Mouse (Mus musculus): ENCODE results near the gene Tspan32. TPM values are rescaled to one million over a fixed set of nuclear protein-coding genes. Genes with fewer than 3 reads are reported as not detected.

The Tspan32 gene
- polyA plus RNA-seq, 1 experiment from 2014 or later = 6.0 TPM

- under 1% methylated on average over 51 of the region's 51 CpGs for WGBS
- peaks cover 55% of the 10 kb centered on the region for H3K36me3 ChIP-seq
- peak; percentile 99 for DNase-seq (ENCODE audit: low spot score)
- H3K27ac ChIP-seq (replicated peaks) = peak within 1 kb of the TSS; percentile 92
- H3K27me3 ChIP-seq (ENCODE audit: low read depth, poor library complexity, severe bottlenecking) = no peaks in the 10 kb centered on the region
- peaks cover 38% of the 10 kb centered on the region for H3K4me1 ChIP-seq
- H3K9me3 ChIP-seq (replicated peaks) = no peaks in the 10 kb centered on the region
- H3K4me3 ChIP-seq = peak within 1 kb of the TSS; percentile 93
These were observed 64.2 kb downstream of the Tspan32 start, which contains the start of gene Tssc4 for GRCm38 (mm10) chr7:143068882-143069591. Gene Tssc4, plus strand, starts transcription at chr7:143069249.

Other genes starting within 250 kb of the Tspan32 start
- 7.9 and 14.1 TPM in 2 replicates for gene Th, start 73.9 kb upstream of the Tspan32 start, polyA plus RNA-seq (2016; fragmentation: Nextera tagmentation; extraction: Ambion mirVana)
- 0.70 and 1.3 TPM in 2 replicates for gene Ascl2, start 35.8 kb upstream of the Tspan32 start, polyA plus RNA-seq (2016; fragmentation: Nextera tagmentation; extraction: Ambion mirVana)
- gene Cd81, start 47.7 kb downstream of the Tspan32 start, polyA plus RNA-seq (2016; fragmentation: Nextera tagmentation; extraction: Ambion mirVana) = 267 and 279 TPM in 2 replicates
- 136 and 142 TPM in 2 replicates for gene Tssc4, start 64.2 kb downstream of the Tspan32 start, polyA plus RNA-seq (2016; fragmentation: Nextera tagmentation; extraction: Ambion mirVana)
- gene Trpm5, start 89.6 kb downstream of the Tspan32 start, polyA plus RNA-seq (2016; fragmentation: Nextera tagmentation; extraction: Ambion mirVana) = 0.62 and 0.93 TPM in 2 replicates
- 0.69 and 1.1 TPM in 2 replicates for gene Kcnq1, start 101.3 kb downstream of the Tspan32 start, polyA plus RNA-seq (2016; fragmentation: Nextera tagmentation; extraction: Ambion mirVana)

Data from midbrain, embryonic 10.5 days (tissue).